Mouse (Mus musculus) stomach, postnatal 0 days (tissue): ENCODE data around the gene Cox5a.

Experiments
- CTCF ChIP-seq: IDR thresholded peaks from 2 replicates; pipeline ENCODE4 v1.5.1; 2016; ENCODE audit warnings: antibody characterized with exemption, low read depth, mild to moderate bottlenecking, moderate library complexity
- EP300 ChIP-seq: optimal IDR thresholded peaks from 2 replicates; pipeline ENCODE3; 2016; ENCODE audit warnings: antibody characterized with exemption

GRCm38 (mm10) chr9:57552139-57552887 is 31.2 kb downstream of the Cox5a start, which contains the start of gene Mpi:
- TF ChIP-seq CTCF (no peak), EP300 (no peak)
